Comparison of ENCODE assay signal across 8 mouse cellular contexts in genomic region chr12:71578006-71578405, GRCm38 (mm10).
DNase-seq lines count a peak whose midpoint lies in the region; ATAC-seq lines count a peak whose summit lies in the region.
"Had no signal": no experiment of that assay in that cellular context is flagged by ENCODE, and none has a peak within 500 bp of the region (broad histone marks: within the 10 kb centered on the region; RNA-seq: fewer than 3 reads in every experiment).

No protein-coding gene starts in this region.

- H3K27me3 ChIP-seq in limb, embryonic 13.5 days: peaks cover 19% of the 10 kb centered on the region; the same call in 1 of the 2 replicates
- H3K27me3 ChIP-seq in limb, embryonic 10.5 days (ENCODE audit: low read depth, poor library complexity, severe bottlenecking): peaks cover 11% of the 10 kb centered on the region; the same call in 1 of the 2 replicates
- no peaks in the 10 kb centered on the region for H3K27me3 ChIP-seq in hindbrain, embryonic 15.5 days
- H3K27me3 ChIP-seq in neural tube, embryonic 14.5 days (ENCODE audit: control insufficient read depth, insufficient read depth, low read length): no peaks in the 10 kb centered on the region
- H3K27me3 ChIP-seq: liver, embryonic 13.5 days had no signal

- ATAC-seq in limb, embryonic 13.5 days (ENCODE audit: low FRiP score, low read depth): no peak
- no peak for ATAC-seq in hindbrain, embryonic 15.5 days (ENCODE audit: low FRiP score, low read depth)
- ATAC-seq in neural tube, embryonic 14.5 days (ENCODE audit: low read depth): no peak
- no peak for ATAC-seq in megakaryocyte, adult 5-6 weeks (ENCODE audit: poor library complexity, severe bottlenecking)

- H3K4me3 ChIP-seq in limb, embryonic 13.5 days: no peak overlapping the region
- H3K4me3 ChIP-seq in limb, embryonic 10.5 days: no peak overlapping the region
- H3K4me3 ChIP-seq in hindbrain, embryonic 15.5 days: no peak overlapping the region
- H3K4me3 ChIP-seq in neural tube, embryonic 14.5 days (ENCODE audit: low read depth, low read length): no peak overlapping the region

- no peaks in the 10 kb centered on the region for H3K9me3 ChIP-seq in limb, embryonic 13.5 days
- H3K9me3 ChIP-seq in limb, embryonic 10.5 days (replicated peaks): no peaks in the 10 kb centered on the region
- no peaks in the 10 kb centered on the region for H3K9me3 ChIP-seq in hindbrain, embryonic 15.5 days
- H3K9me3 ChIP-seq in neural tube, embryonic 14.5 days (ENCODE audit: control insufficient read depth, low read length): no peaks in the 10 kb centered on the region
- H3K9me3 ChIP-seq: liver, embryonic 13.5 days had no signal

- no peaks in the 10 kb centered on the region for H3K36me3 ChIP-seq in limb, embryonic 13.5 days
- H3K36me3 ChIP-seq in limb, embryonic 10.5 days: no peaks in the 10 kb centered on the region
- no peaks in the 10 kb centered on the region for H3K36me3 ChIP-seq in hindbrain, embryonic 15.5 days
- H3K36me3 ChIP-seq in neural tube, embryonic 14.5 days (ENCODE audit: control insufficient read depth, insufficient read depth, low read length): no peaks in the 10 kb centered on the region
- H3K36me3 ChIP-seq: liver, embryonic 13.5 days had no signal

- DNase-seq in heart, adult 11 months: peak; percentile 80
- no peak for DNase-seq in heart, postnatal 14 days
- DNase-seq in limb, embryonic 10.5 days (ENCODE audit: low spot score): no peak

- H3K9ac ChIP-seq in limb, embryonic 13.5 days: 0 out of 2 replicates have a peak overlapping the region, but pooled peaks have one; percentile 13
- H3K9ac ChIP-seq in hindbrain, embryonic 15.5 days: no peak overlapping the region
- H3K9ac ChIP-seq in neural tube, embryonic 14.5 days (replicated peaks; ENCODE audit: low read depth, low read length): no peak overlapping the region
- H3K9ac ChIP-seq: liver, embryonic 13.5 days had no signal

- peaks cover 12% of the 10 kb centered on the region for H3K4me1 ChIP-seq in limb, embryonic 13.5 days
- peaks cover 21% of the 10 kb centered on the region for H3K4me1 ChIP-seq in limb, embryonic 10.5 days
- peaks cover 34% of the 10 kb centered on the region for H3K4me1 ChIP-seq in hindbrain, embryonic 15.5 days (replicated peaks)
- peaks cover 27% of the 10 kb centered on the region for H3K4me1 ChIP-seq in neural tube, embryonic 14.5 days (ENCODE audit: control insufficient read depth, insufficient read depth, low read length)
- H3K4me1 ChIP-seq: liver, embryonic 13.5 days had no signal

- no peak overlapping the region for H3K4me2 ChIP-seq in limb, embryonic 13.5 days (replicated peaks)
- no peak overlapping the region for H3K4me2 ChIP-seq in hindbrain, embryonic 15.5 days
- no peak overlapping the region for H3K4me2 ChIP-seq in neural tube, embryonic 14.5 days (ENCODE audit: low read depth, low read length)

- no peak overlapping the region for H3K27ac ChIP-seq in limb, embryonic 13.5 days
- no peak overlapping the region for H3K27ac ChIP-seq in limb, embryonic 10.5 days
- H3K27ac ChIP-seq in hindbrain, embryonic 15.5 days (replicated peaks): 0 out of 2 replicates have a peak overlapping the region, but pooled peaks have one; percentile 4
- H3K27ac ChIP-seq in neural tube, embryonic 14.5 days (ENCODE audit: low read depth, low read length): peak overlapping the region; percentile 44; the same call in 1 of the 2 replicates
- H3K27ac ChIP-seq: liver, embryonic 13.5 days had no signal

- 71% methylated on average over 9 of the region's 9 CpGs for WGBS in limb, embryonic 13.5 days
- WGBS in limb, embryonic 10.5 days: 85% methylated on average over 9 of the region's 9 CpGs
- WGBS in hindbrain, embryonic 15.5 days: 38% methylated on average over 9 of the region's 9 CpGs
- WGBS in neural tube, embryonic 14.5 days: 42% methylated on average over 9 of the region's 9 CpGs

- intact Hi-C loops in heart, postnatal 14 days (cut with DNase I): loop anchor here (10.0 kb wide), 1 partner anchor 263 kb away; no protein-coding TSS in a partner anchor

Comparison
In these comparisons a context has a peak if more than half of its experiments do, and no peak if none do; other contexts are left out.
1. H3K27ac ChIP-seq: peak in hindbrain, embryonic 15.5 days (single experiment) and neural tube, embryonic 14.5 days (single experiment); none in limb, embryonic 13.5 days (single experiment) and limb, embryonic 10.5 days (single experiment).